26 mouse cellular contexts compared by ENCODE assay signal in genomic region chr2:154571976-154572375, GRCm38 (mm10). TPM values are rescaled to one million over a fixed set of nuclear protein-coding genes. Genes with fewer than 3 reads are reported as not detected.
DNase-seq lines count a peak whose midpoint lies in the region; ATAC-seq and TF ChIP-seq lines count a peak whose summit lies in the region.
"Had no signal": no experiment of that assay in that cellular context is flagged by ENCODE, and none has a peak within 500 bp of the region (broad histone marks: within the 10 kb centered on the region; RNA-seq: fewer than 3 reads in every experiment).

No protein-coding gene starts in this region.

- H3K4me2 ChIP-seq in forebrain, embryonic 15.5 days (replicated peaks) = no peak overlapping the region
- no peak overlapping the region for H3K4me2 ChIP-seq in forebrain, embryonic 14.5 days (ENCODE audit: low read length)
- no peak overlapping the region for H3K4me2 ChIP-seq in stomach, embryonic 14.5 days (replicated peaks; ENCODE audit: low read depth, low read length)
- H3K4me2 ChIP-seq in stomach, postnatal 0 days (replicated peaks; ENCODE audit: low read depth) = no peak overlapping the region
- no peak overlapping the region for H3K4me2 ChIP-seq in intestine, embryonic 15.5 days (replicated peaks)
- no peak overlapping the region for H3K4me2 ChIP-seq in intestine, postnatal 0 days (replicated peaks; ENCODE audit: low read depth)
- H3K4me2 ChIP-seq: forebrain, embryonic 12.5 days; heart, embryonic 11.5 days; lung, embryonic 14.5 days; midbrain, embryonic 15.5 days; neural tube, embryonic 13.5 days had no signal

- no peaks in the 10 kb centered on the region for H3K27me3 ChIP-seq in forebrain, embryonic 15.5 days
- no peaks in the 10 kb centered on the region for H3K27me3 ChIP-seq in forebrain, embryonic 14.5 days (replicated peaks; ENCODE audit: control insufficient read depth, insufficient read depth, low read length)
- no peaks in the 10 kb centered on the region for H3K27me3 ChIP-seq in stomach, embryonic 14.5 days (ENCODE audit: control insufficient read depth, insufficient read depth, low read length)
- H3K27me3 ChIP-seq in stomach, postnatal 0 days (ENCODE audit: control insufficient read depth, insufficient read depth, low read length) = no peaks in the 10 kb centered on the region
- no peaks in the 10 kb centered on the region for H3K27me3 ChIP-seq in intestine, embryonic 15.5 days (replicated peaks)
- no peaks in the 10 kb centered on the region for H3K27me3 ChIP-seq in intestine, postnatal 0 days (replicated peaks; ENCODE audit: control insufficient read depth, insufficient read depth, low read length)
- H3K27me3 ChIP-seq: forebrain, embryonic 12.5 days; megakaryocyte, embryonic 14.5 days; midbrain, embryonic 15.5 days; neural tube, embryonic 13.5 days had no signal

- H3K4me1 ChIP-seq in forebrain, embryonic 15.5 days = peaks cover 35% of the 10 kb centered on the region
- H3K4me1 ChIP-seq in forebrain, embryonic 14.5 days (ENCODE audit: control insufficient read depth, insufficient read depth, low read length) = peaks cover 14% of the 10 kb centered on the region; the same call in 1 of the 2 replicates
- peaks cover 19% of the 10 kb centered on the region; the same call in 1 of the 2 replicates for H3K4me1 ChIP-seq in stomach, embryonic 14.5 days (ENCODE audit: control insufficient read depth, insufficient read depth, low read length)
- H3K4me1 ChIP-seq in stomach, postnatal 0 days (replicated peaks; ENCODE audit: control insufficient read depth, insufficient read depth) = peaks cover 5% of the 10 kb centered on the region
- H3K4me1 ChIP-seq in embryonic fibroblast, embryonic 13.5 days (ENCODE audit: control insufficient read depth, insufficient read depth, low read length) = peaks cover 8% of the 10 kb centered on the region
- peaks cover 26% of the 10 kb centered on the region for H3K4me1 ChIP-seq in intestine, embryonic 15.5 days (replicated peaks)
- no peaks in the 10 kb centered on the region for H3K4me1 ChIP-seq in intestine, postnatal 0 days (replicated peaks; ENCODE audit: control insufficient read depth, insufficient read depth, low read length)

- H3K27ac ChIP-seq in forebrain, embryonic 15.5 days (replicated peaks) = 0 out of 2 replicates have a peak overlapping the region, but pooled peaks have one; percentile 35
- H3K27ac ChIP-seq in forebrain, embryonic 14.5 days (ENCODE audit: low read depth, low read length) = no peak overlapping the region
- peak overlapping the region; percentile 6; the same call in 1 of the 2 replicates for H3K27ac ChIP-seq in stomach, embryonic 14.5 days (ENCODE audit: low read length)
- H3K27ac ChIP-seq in stomach, postnatal 0 days (replicated peaks) = no peak overlapping the region
- H3K27ac ChIP-seq in embryonic fibroblast, embryonic 13.5 days (ENCODE audit: insufficient read depth, low read length) = peak overlapping the region; percentile 81
- no peak overlapping the region for H3K27ac ChIP-seq in intestine, embryonic 15.5 days
- no peak overlapping the region for H3K27ac ChIP-seq in intestine, postnatal 0 days (ENCODE audit: low read depth, low read length)
- H3K27ac ChIP-seq: forebrain, embryonic 12.5 days; liver, embryonic 14.5 days; midbrain, embryonic 15.5 days; neural tube, embryonic 13.5 days had no signal

- H3K36me3 ChIP-seq in forebrain, embryonic 15.5 days = no peaks in the 10 kb centered on the region
- H3K36me3 ChIP-seq in forebrain, embryonic 14.5 days (ENCODE audit: control insufficient read depth, insufficient read depth, low read length) = no peaks in the 10 kb centered on the region
- H3K36me3 ChIP-seq in stomach, embryonic 14.5 days (ENCODE audit: control insufficient read depth, insufficient read depth, low read length) = no peaks in the 10 kb centered on the region
- H3K36me3 ChIP-seq in stomach, postnatal 0 days (ENCODE audit: control insufficient read depth, insufficient read depth, low read length) = no peaks in the 10 kb centered on the region
- H3K36me3 ChIP-seq in intestine, embryonic 15.5 days = no peaks in the 10 kb centered on the region
- no peaks in the 10 kb centered on the region for H3K36me3 ChIP-seq in intestine, postnatal 0 days (ENCODE audit: control insufficient read depth, insufficient read depth)
- H3K36me3 ChIP-seq: forebrain, embryonic 12.5 days; midbrain, embryonic 15.5 days; neural tube, embryonic 13.5 days had no signal

- TF ChIP-seq POLR2A in embryonic fibroblast, embryonic 13.5 days (IDR thresholded peaks at IDR 0.05; ENCODE audit: low read depth, low read length) = peak; percentile 33; the same call in 1 of the 2 replicates

- ATAC-seq in forebrain, embryonic 15.5 days (replicated peaks) = no peak
- ATAC-seq in forebrain, embryonic 14.5 days = no peak
- no peak for ATAC-seq in stomach, embryonic 14.5 days (ENCODE audit: insufficient number of reproducible peaks, insufficient read depth, low FRiP score, low read depth)
- ATAC-seq in stomach, postnatal 0 days (ENCODE audit: low FRiP score, low TSS enrichment) = no peak
- no peak for ATAC-seq in intestine, embryonic 15.5 days
- no peak for ATAC-seq in intestine, postnatal 0 days
- ATAC-seq: midbrain, embryonic 15.5 days had no signal

- no peak for TF ChIP-seq CTCF in stomach, postnatal 0 days (IDR thresholded peaks at IDR 0.05; ENCODE audit: low read depth)
- no peak for TF ChIP-seq CTCF in embryonic fibroblast, embryonic 13.5 days (IDR thresholded peaks at IDR 0.05; ENCODE audit: borderline replicate concordance, insufficient read depth, low read length)
- TF ChIP-seq CTCF in intestine, postnatal 0 days (IDR thresholded peaks at IDR 0.05; ENCODE audit: low read depth) = no peak

- 78% methylated on average over 8 of the region's 8 CpGs for WGBS in forebrain, embryonic 15.5 days
- 81% methylated on average over 8 of the region's 8 CpGs for WGBS in forebrain, embryonic 14.5 days
- WGBS in stomach, embryonic 14.5 days = 54% methylated on average over 8 of the region's 8 CpGs
- 56% methylated on average over 8 of the region's 8 CpGs for whole genome bisulfite sequencing in stomach, postnatal 0 days
- 54% methylated on average over 8 of the region's 8 CpGs for WGBS in intestine, embryonic 15.5 days
- WGBS in intestine, postnatal 0 days = 67% methylated on average over 8 of the region's 8 CpGs

- no peak overlapping the region for H3K4me3 ChIP-seq in forebrain, embryonic 15.5 days
- no peak overlapping the region for H3K4me3 ChIP-seq in forebrain, embryonic 14.5 days (ENCODE audit: low read depth, low read length)
- H3K4me3 ChIP-seq in stomach, embryonic 14.5 days (ENCODE audit: low read depth, low read length) = no peak overlapping the region
- no peak overlapping the region for H3K4me3 ChIP-seq in stomach, postnatal 0 days (ENCODE audit: low read depth, low read length)
- no peak overlapping the region for H3K4me3 ChIP-seq in embryonic fibroblast, embryonic 13.5 days (ENCODE audit: insufficient read depth, low read length)
- no peak overlapping the region for H3K4me3 ChIP-seq in intestine, embryonic 15.5 days (replicated peaks)
- no peak overlapping the region for H3K4me3 ChIP-seq in intestine, postnatal 0 days (ENCODE audit: low read depth, low read length)
- H3K4me3 ChIP-seq: forebrain, embryonic 12.5 days; megakaryocyte, embryonic 14.5 days; midbrain, embryonic 15.5 days; neural tube, embryonic 13.5 days had no signal

- no peaks in the 10 kb centered on the region for H3K9me3 ChIP-seq in forebrain, embryonic 15.5 days
- H3K9me3 ChIP-seq in forebrain, embryonic 14.5 days (replicated peaks; ENCODE audit: control insufficient read depth, low read length) = no peaks in the 10 kb centered on the region
- no peaks in the 10 kb centered on the region for H3K9me3 ChIP-seq in stomach, embryonic 14.5 days (ENCODE audit: control insufficient read depth, low read depth, low read length)
- H3K9me3 ChIP-seq in stomach, postnatal 0 days (ENCODE audit: control insufficient read depth, low read length) = no peaks in the 10 kb centered on the region
- H3K9me3 ChIP-seq in intestine, embryonic 15.5 days = no peaks in the 10 kb centered on the region
- H3K9me3 ChIP-seq in intestine, postnatal 0 days (ENCODE audit: control insufficient read depth) = no peaks in the 10 kb centered on the region
- H3K9me3 ChIP-seq: forebrain, embryonic 12.5 days; megakaryocyte, embryonic 14.5 days; midbrain, embryonic 15.5 days; neural tube, embryonic 13.5 days had no signal

- TF ChIP-seq EP300 in stomach, postnatal 0 days (optimal IDR thresholded peaks at IDR 0.05) = no peak

- no peak for DNase-seq in forebrain, embryonic 14.5 days (ENCODE audit: low spot score)
- DNase-seq in stomach, postnatal 0 days (ENCODE audit: low spot score) = no peak
- no peak for DNase-seq in left cerebral cortex, adult 11 months (ENCODE audit: low spot score)
- DNase-seq: adrenal gland, postnatal 14 days; B cell, adult 2 months; cerebellum, adult 8-10 months; cerebellum, postnatal 36 days; embryo, embryonic 11 days; kidney, adult 8-10 months; kidney, postnatal 14 days; lung, embryonic 14.5 days; lung, postnatal 36 days; thymus, adult 18-20 months; thymus, postnatal 36 days had no signal

- H3K9ac ChIP-seq in forebrain, embryonic 15.5 days (replicated peaks) = no peak overlapping the region
- no peak overlapping the region for H3K9ac ChIP-seq in forebrain, embryonic 14.5 days (ENCODE audit: low read length)
- H3K9ac ChIP-seq in stomach, embryonic 14.5 days (replicated peaks; ENCODE audit: low read depth, low read length) = no peak overlapping the region
- H3K9ac ChIP-seq in stomach, postnatal 0 days (ENCODE audit: low read length) = no peak overlapping the region
- H3K9ac ChIP-seq in intestine, embryonic 15.5 days = no peak overlapping the region
- H3K9ac ChIP-seq in intestine, postnatal 0 days (ENCODE audit: low read depth, low read length) = no peak overlapping the region
- H3K9ac ChIP-seq: forebrain, embryonic 12.5 days; liver, embryonic 14.5 days; lung, embryonic 14.5 days; midbrain, embryonic 15.5 days; neural tube, embryonic 13.5 days had no signal

RNA-seq across cellular contexts. Expression of gene E2f1, which starts 2.3 kb away (rescaled TPM):
- polyA plus RNA-seq in forebrain, embryonic 15.5 days (2015; fragmentation: Nextera tagmentation; extraction: Ambion mirVana) = 14.1 and 15.8 TPM in 2 replicates
- 3.5 and 5.0 TPM in 2 replicates for polyA plus RNA-seq in forebrain, embryonic 14.5 days (2014; fragmentation: Nextera tagmentation; extraction: Ambion mirVana)
- polyA plus RNA-seq in stomach, embryonic 14.5 days (2014; fragmentation: Nextera tagmentation; extraction: Ambion mirVana) = 7.4 and 9.8 TPM in 2 replicates
- polyA plus RNA-seq in stomach, postnatal 0 days (2015; fragmentation: Nextera tagmentation; extraction: Ambion mirVana) = 5.7 and 6.1 TPM in 2 replicates
- polyA plus RNA-seq in embryonic fibroblast, embryonic 13.5 days (2011; ENCODE audit: insufficient read length, low read depth, missing spikeins) = 21.5 and 24.3 TPM in 2 replicates
- polyA plus RNA-seq in intestine, embryonic 15.5 days (2015; fragmentation: Nextera tagmentation; extraction: Ambion mirVana) = 16.7 and 18.7 TPM in 2 replicates
- 5.5 and 5.9 TPM in 2 replicates for polyA plus RNA-seq in intestine, postnatal 0 days (2015; fragmentation: Nextera tagmentation; extraction: Ambion mirVana)

RNA-seq across cellular contexts. Expression of gene Necab3, which starts 13.3 kb away (rescaled TPM):
- polyA plus RNA-seq in forebrain, embryonic 15.5 days (2015; fragmentation: Nextera tagmentation; extraction: Ambion mirVana) = 22.2 and 27.8 TPM in 2 replicates
- polyA plus RNA-seq in forebrain, embryonic 14.5 days (2014; fragmentation: Nextera tagmentation; extraction: Ambion mirVana) = 19.8 and 23.6 TPM in 2 replicates
- 3.2 and 4.1 TPM in 2 replicates for polyA plus RNA-seq in stomach, embryonic 14.5 days (2014; fragmentation: Nextera tagmentation; extraction: Ambion mirVana)
- polyA plus RNA-seq in stomach, postnatal 0 days (2015; fragmentation: Nextera tagmentation; extraction: Ambion mirVana) = 0.50 and 0.70 TPM in 2 replicates
- 0.85 and 1.5 TPM in 2 replicates for polyA plus RNA-seq in embryonic fibroblast, embryonic 13.5 days (2011; ENCODE audit: insufficient read length, low read depth, missing spikeins)
- polyA plus RNA-seq in intestine, embryonic 15.5 days (2015; fragmentation: Nextera tagmentation; extraction: Ambion mirVana) = 1.2 TPM in 2 replicates
- polyA plus RNA-seq in intestine, postnatal 0 days (2015; fragmentation: Nextera tagmentation; extraction: Ambion mirVana) = 0.29 and 0.58 TPM in 2 replicates

RNA-seq across cellular contexts. Expression of gene Actl10, which starts 20.4 kb away (rescaled TPM):
- polyA plus RNA-seq in forebrain, embryonic 15.5 days (2015; fragmentation: Nextera tagmentation; extraction: Ambion mirVana) = 0.59 and 0.88 TPM in 2 replicates
- 0.15 and 0.19 TPM in 2 replicates for polyA plus RNA-seq in forebrain, embryonic 14.5 days (2014; fragmentation: Nextera tagmentation; extraction: Ambion mirVana)
- polyA plus RNA-seq in stomach, embryonic 14.5 days (2014; fragmentation: Nextera tagmentation; extraction: Ambion mirVana) = 0.17 TPM in 1 of 2 replicates, not detected in the other
- polyA plus RNA-seq in stomach, postnatal 0 days (2015; fragmentation: Nextera tagmentation; extraction: Ambion mirVana) = not detected in 2 replicates
- not detected in 2 replicates for polyA plus RNA-seq in embryonic fibroblast, embryonic 13.5 days (2011; ENCODE audit: insufficient read length, low read depth, missing spikeins)
- 0.15 TPM in 1 of 2 replicates, not detected in the other for polyA plus RNA-seq in intestine, embryonic 15.5 days (2015; fragmentation: Nextera tagmentation; extraction: Ambion mirVana)
- not detected in 2 replicates for polyA plus RNA-seq in intestine, postnatal 0 days (2015; fragmentation: Nextera tagmentation; extraction: Ambion mirVana)
- polyA plus RNA-seq: heart, embryonic 11.5 days; heart, postnatal 0 days; liver, embryonic 14.5 days had no signal

RNA-seq across cellular contexts. Expression of gene 1700003F12Rik, which starts 25.1 kb away (rescaled TPM):
- polyA plus RNA-seq in forebrain, embryonic 15.5 days (2015; fragmentation: Nextera tagmentation; extraction: Ambion mirVana) = 1.9 and 2.6 TPM in 2 replicates
- polyA plus RNA-seq in forebrain, embryonic 14.5 days (2014; fragmentation: Nextera tagmentation; extraction: Ambion mirVana) = 1.2 TPM in 2 replicates
- 0.77 and 0.91 TPM in 2 replicates for polyA plus RNA-seq in stomach, embryonic 14.5 days (2014; fragmentation: Nextera tagmentation; extraction: Ambion mirVana)
- 0.87 and 0.89 TPM in 2 replicates for polyA plus RNA-seq in stomach, postnatal 0 days (2015; fragmentation: Nextera tagmentation; extraction: Ambion mirVana)
- polyA plus RNA-seq in embryonic fibroblast, embryonic 13.5 days (2011; ENCODE audit: insufficient read length, low read depth, missing spikeins) = 1.9 TPM in 1 of 2 replicates, not detected in the other
- polyA plus RNA-seq in intestine, embryonic 15.5 days (2015; fragmentation: Nextera tagmentation; extraction: Ambion mirVana) = 0.52 and 0.57 TPM in 2 replicates
- polyA plus RNA-seq in intestine, postnatal 0 days (2015; fragmentation: Nextera tagmentation; extraction: Ambion mirVana) = 1.6 and 2.2 TPM in 2 replicates

RNA-seq across cellular contexts. Expression of gene Pxmp4, which starts 31.5 kb away (rescaled TPM):
- 13.4 and 14.1 TPM in 2 replicates for polyA plus RNA-seq in forebrain, embryonic 15.5 days (2015; fragmentation: Nextera tagmentation; extraction: Ambion mirVana)
- 14.8 and 15.2 TPM in 2 replicates for polyA plus RNA-seq in forebrain, embryonic 14.5 days (2014; fragmentation: Nextera tagmentation; extraction: Ambion mirVana)
- polyA plus RNA-seq in stomach, embryonic 14.5 days (2014; fragmentation: Nextera tagmentation; extraction: Ambion mirVana) = 29.3 and 29.5 TPM in 2 replicates
- polyA plus RNA-seq in stomach, postnatal 0 days (2015; fragmentation: Nextera tagmentation; extraction: Ambion mirVana) = 49.7 and 52.8 TPM in 2 replicates
- 11.8 and 13.2 TPM in 2 replicates for polyA plus RNA-seq in embryonic fibroblast, embryonic 13.5 days (2011; ENCODE audit: insufficient read length, low read depth, missing spikeins)
- polyA plus RNA-seq in intestine, embryonic 15.5 days (2015; fragmentation: Nextera tagmentation; extraction: Ambion mirVana) = 28.0 and 32.9 TPM in 2 replicates
- polyA plus RNA-seq in intestine, postnatal 0 days (2015; fragmentation: Nextera tagmentation; extraction: Ambion mirVana) = 62.5 and 66.6 TPM in 2 replicates

Comparison
In these comparisons a context has a peak if more than half of its experiments do, and no peak if none do; other contexts are left out.
1. H3K27ac ChIP-seq: peak in forebrain, embryonic 15.5 days (single experiment), stomach, embryonic 14.5 days (single experiment) and embryonic fibroblast, embryonic 13.5 days (single experiment); none in forebrain, embryonic 14.5 days (single experiment), stomach, postnatal 0 days (single experiment), intestine, embryonic 15.5 days (single experiment) and intestine, postnatal 0 days (single experiment).